Mouse (Mus musculus) cerebral cortex, adult 2 months (tissue): ENCODE data around the gene Pcif1.

Source experiments
- WGBS: fragments of 180-500 bp; shearing (Covaris S2); methylation state at CpG from one replicate; pipeline ENCODE4 v1.1.7; 2018; 5-methylcytosine and 5-hydroxymethylcytosine counted together

Gene Pcif1

GRCm38 (mm10) chr2:164866741-164867551 lies 12.2 kb upstream of the Pcif1 start:
- WGBS = 65% methylated on average over 16 of the region's 16 CpGs

- WGBS = 93% methylated on average over 7 of the region's 7 CpGs
Observed at GRCm38 (mm10) chr2:164867566-164867965, 11.5 kb upstream of the Pcif1 start.

GRCm38 (mm10) chr2:164868491-164868890 lies 10.6 kb upstream of the Pcif1 start:
- WGBS = 72% methylated on average over 7 of the region's 7 CpGs

GRCm38 (mm10) chr2:164871602-164872303 lies 7.4 kb upstream of the Pcif1 start:
- WGBS = 50% methylated on average over 6 of the region's 6 CpGs

- 67% methylated on average over 3 of the region's 3 CpGs for WGBS
Observed at GRCm38 (mm10) chr2:164873621-164874020, 5.5 kb upstream of the Pcif1 start.

GRCm38 (mm10) chr2:164874239-164874769 lies 4.8 kb upstream of the Pcif1 start:
- 50% methylated on average over 1 of the region's 1 CpGs for WGBS

- WGBS = 54% methylated on average over 2 of the region's 2 CpGs
Observed at GRCm38 (mm10) chr2:164875648-164876047, 3.5 kb upstream of the Pcif1 start.

- WGBS = 70% methylated on average over 11 of the region's 11 CpGs
Observed at GRCm38 (mm10) chr2:164877376-164878215, 1.5 kb upstream of the Pcif1 start.

- 1% methylated on average over 28 of the region's 28 CpGs for WGBS
Observed at GRCm38 (mm10) chr2:164878509-164879227, 436 bp upstream of the Pcif1 start.

GRCm38 (mm10) chr2:164879568-164880277 lies 619 bp downstream of the Pcif1 start:
- WGBS = under 1% methylated on average over 72 of the region's 72 CpGs

GRCm38 (mm10) chr2:164882619-164883018 lies 3.5 kb downstream of the Pcif1 start:
- 59% methylated on average over 9 of the region's 9 CpGs for WGBS

GRCm38 (mm10) chr2:164885788-164886187 lies 6.7 kb downstream of the Pcif1 start:
- 20% methylated on average over 7 of the region's 7 CpGs for WGBS

GRCm38 (mm10) chr2:164886617-164887016 lies 7.5 kb downstream of the Pcif1 start:
- 56% methylated on average over 10 of the region's 10 CpGs for WGBS

- WGBS = 84% methylated on average over 12 of the region's 12 CpGs
Observed at GRCm38 (mm10) chr2:164888996-164889395, 9.9 kb downstream of the Pcif1 start.

- WGBS = 88% methylated on average over 2 of the region's 2 CpGs
Observed at GRCm38 (mm10) chr2:164889960-164890359, 10.9 kb downstream of the Pcif1 start.

- WGBS = 83% methylated on average over 24 of the region's 24 CpGs
Observed at GRCm38 (mm10) chr2:164890411-164891049, 11.4 kb downstream of the Pcif1 start.

- WGBS = 73% methylated on average over 13 of the region's 13 CpGs
Observed at GRCm38 (mm10) chr2:164891056-164891834, 12.1 kb downstream of the Pcif1 start.

GRCm38 (mm10) chr2:164891908-164892695 lies 13.0 kb downstream of the Pcif1 start:
- WGBS = 58% methylated on average over 15 of the region's 15 CpGs
